Mouse (Mus musculus) forebrain, embryonic 11.5 days (tissue): Measurements from ENCODE around the gene Il1r1. TPM values are rescaled to one million over a fixed set of nuclear protein-coding genes. Genes with fewer than 3 reads are reported as not detected.

Experiments
- ATAC-seq: fragments of 200-750 bp; cut with Nextera tagmentation; replicated peaks from 2 replicates; pipeline ENCODE4 v1.8.0; 2017; ENCODE audit warnings: moderate TSS enrichment; ENCODE audit not compliant: low FRiP score
- DNase-seq: peaks from one replicate; pipeline ENCODE4 v3.0.0-alpha.2; 2017; ENCODE audit warnings: low spot score
- H3K27ac ChIP-seq: fragments of 300-500 bp; sonication (generic); 2 replicates; pipeline ENCODE4 v1.5.1; 2014; ENCODE audit warnings: low read depth, low read length
- H3K27me3 ChIP-seq: fragments of 300-500 bp; sonication (generic); 2 replicates; pipeline ENCODE4 v1.6.1; 2014; ENCODE audit warnings: mild to moderate bottlenecking, low read length, mixed read lengths; ENCODE audit not compliant: control insufficient read depth, insufficient read depth
- H3K36me3 ChIP-seq: fragments of 300-500 bp; sonication (generic); 2 replicates; pipeline ENCODE4 v1.6.1; 2014; ENCODE audit warnings: mild to moderate bottlenecking, low read length, moderate library complexity, mixed read lengths; ENCODE audit not compliant: control insufficient read depth, insufficient read depth
- H3K4me1 ChIP-seq: fragments of 300-500 bp; sonication (generic); replicated peaks from 2 replicates; pipeline ENCODE4 v1.6.1; 2014; ENCODE audit warnings: low read length, mixed read lengths; ENCODE audit not compliant: control insufficient read depth, insufficient read depth
- H3K4me2 ChIP-seq: fragments of 300-500 bp; sonication (generic); 2 replicates; pipeline ENCODE4 v1.6.1; 2014; ENCODE audit warnings: low read depth, mild to moderate bottlenecking, low read length, moderate library complexity, mixed read lengths; ENCODE audit not compliant: severe bottlenecking
- H3K4me3 ChIP-seq: fragments of 300-500 bp; sonication (generic); 2 replicates; pipeline ENCODE4 v1.5.1; 2014; ENCODE audit warnings: low read depth, low read length
- H3K9ac ChIP-seq: fragments of 300-500 bp; sonication (generic); 2 replicates; pipeline ENCODE4 v1.6.1; 2014; ENCODE audit warnings: low read length
- H3K9me3 ChIP-seq: fragments of 300-500 bp; sonication (generic); 2 replicates; pipeline ENCODE4 v1.6.1; 2016; ENCODE audit warnings: low read length, mixed read lengths; ENCODE audit not compliant: control insufficient read depth
- WGBS: fragments of 180-500 bp; shearing (Covaris S2); extraction: QIAGEN DNeasy Blood & Tissue Kit; methylation state at CpG from one replicate; pipeline ENCODE4 v1.1.7; 2014; 5-methylcytosine and 5-hydroxymethylcytosine counted together
- polyA plus RNA-seq: library from polyadenylated mRNA; unstranded; fragments of >200 nt; fragmentation: Nextera tagmentation; extraction: Ambion mirVana; gene quantifications from 2 replicates; pipeline ENCODE4 v1.2.1, GENCODE M21; 2014

Gene Il1r1
- polyA plus RNA-seq, 1 experiment from 2014 or later: 1.5 TPM

GRCm38 (mm10) chr1:40236694-40237093 lies 11.8 kb downstream of the Il1r1 start:
- 61% methylated on average over 6 of the region's 6 CpGs for WGBS
- H3K9ac ChIP-seq: no peak overlapping the region
- H3K4me1 ChIP-seq: no peaks in the 10 kb centered on the region
- ATAC-seq (no peak), DNase-seq (no peak)
- no peaks in the 10 kb centered on the region for H3K27me3 ChIP-seq
- no peaks in the 10 kb centered on the region for H3K9me3 ChIP-seq
- no peak overlapping the region for H3K4me2 ChIP-seq
- H3K4me3 ChIP-seq: no peak overlapping the region
- H3K36me3 ChIP-seq: no peaks in the 10 kb centered on the region
- H3K27ac ChIP-seq: no peak overlapping the region

- Histone ChIP-seq H3K27ac (no peak overlapping the region), H3K27me3 (no peaks in the 10 kb centered on the region), H3K36me3 (no peaks in the 10 kb centered on the region), H3K9me3 (no peaks in the 10 kb centered on the region), H3K4me3 (no peak overlapping the region), H3K9ac (no peak overlapping the region), H3K4me2 (no peak overlapping the region), H3K4me1 (no peaks in the 10 kb centered on the region)
- 70% methylated on average over 6 of the region's 6 CpGs for WGBS
- ATAC-seq (no peak), DNase-seq (no peak)
Observed at GRCm38 (mm10) chr1:40237094-40237493, 12.2 kb downstream of the Il1r1 start.

- DNase-seq (no peak), ATAC-seq (no peak)
- H3K27ac ChIP-seq: no peak overlapping the region
- WGBS: 87% methylated on average over 9 of the region's 9 CpGs
- no peak overlapping the region for H3K4me2 ChIP-seq
- H3K9ac ChIP-seq: no peak overlapping the region
- H3K36me3 ChIP-seq: no peaks in the 10 kb centered on the region
- H3K4me3 ChIP-seq: no peak overlapping the region
- H3K4me1 ChIP-seq: no peaks in the 10 kb centered on the region
- H3K27me3 ChIP-seq: no peaks in the 10 kb centered on the region
- no peaks in the 10 kb centered on the region for H3K9me3 ChIP-seq
Observed at GRCm38 (mm10) chr1:40240353-40241092, 15.6 kb downstream of the Il1r1 start.

- H3K27me3 ChIP-seq: no peaks in the 10 kb centered on the region
- 84% methylated on average over 1 of the region's 1 CpGs for WGBS
Observed at GRCm38 (mm10) chr1:40242717-40243116, 17.8 kb downstream of the Il1r1 start.

GRCm38 (mm10) chr1:40243561-40243998 lies 18.7 kb downstream of the Il1r1 start:
- H3K27me3 ChIP-seq: no peaks in the 10 kb centered on the region
- WGBS: 91% methylated on average over 3 of the region's 3 CpGs
- H3K4me3 ChIP-seq: no peak overlapping the region
- ATAC-seq (no peak), DNase-seq (no peak)
- no peaks in the 10 kb centered on the region for H3K36me3 ChIP-seq
- no peak overlapping the region for H3K4me2 ChIP-seq
- H3K9ac ChIP-seq: no peak overlapping the region
- H3K9me3 ChIP-seq: no peaks in the 10 kb centered on the region
- H3K27ac ChIP-seq: no peak overlapping the region
- H3K4me1 ChIP-seq: no peaks in the 10 kb centered on the region

More at GRCm38 (mm10) chr1:40242717-40243116, 17.8 kb downstream of the Il1r1 start:
- H3K4me2 ChIP-seq: no peak overlapping the region
- H3K4me1 ChIP-seq: no peaks in the 10 kb centered on the region
- no peaks in the 10 kb centered on the region for H3K36me3 ChIP-seq
- DNase-seq (no peak), ATAC-seq (no peak)
- H3K9me3 ChIP-seq: no peaks in the 10 kb centered on the region
- no peak overlapping the region for H3K4me3 ChIP-seq
- H3K27ac ChIP-seq: no peak overlapping the region
- H3K9ac ChIP-seq: no peak overlapping the region

- Histone ChIP-seq H3K4me1 (no peaks in the 10 kb centered on the region), H3K9ac (no peak overlapping the region), H3K36me3 (no peaks in the 10 kb centered on the region), H3K4me3 (no peak overlapping the region), H3K4me2 (no peak overlapping the region), H3K27ac (no peak overlapping the region), H3K9me3 (no peaks in the 10 kb centered on the region), H3K27me3 (no peaks in the 10 kb centered on the region)
- ATAC-seq (no peak), DNase-seq (no peak)
- WGBS: 74% methylated on average over 4 of the region's 4 CpGs
Observed at GRCm38 (mm10) chr1:40250425-40250824, 25.5 kb downstream of the Il1r1 start.

GRCm38 (mm10) chr1:40252507-40252906 lies 27.6 kb downstream of the Il1r1 start:
- WGBS: 86% methylated on average over 6 of the region's 6 CpGs
- Histone ChIP-seq H3K4me1 (no peaks in the 10 kb centered on the region), H3K4me3 (no peak overlapping the region), H3K27ac (no peak overlapping the region), H3K27me3 (no peaks in the 10 kb centered on the region), H3K9me3 (no peaks in the 10 kb centered on the region), H3K4me2 (no peak overlapping the region), H3K9ac (no peak overlapping the region), H3K36me3 (no peaks in the 10 kb centered on the region)
- DNase-seq (no peak), ATAC-seq (no peak)

- ATAC-seq (no peak), DNase-seq (no peak)
- 93% methylated on average over 5 of the region's 5 CpGs for WGBS
- Histone ChIP-seq H3K4me2 (no peak overlapping the region), H3K4me3 (no peak overlapping the region), H3K9ac (no peak overlapping the region), H3K36me3 (no peaks in the 10 kb centered on the region), H3K27me3 (no peaks in the 10 kb centered on the region), H3K4me1 (no peaks in the 10 kb centered on the region), H3K9me3 (no peaks in the 10 kb centered on the region), H3K27ac (no peak overlapping the region)
Observed at GRCm38 (mm10) chr1:40253940-40254339, 29.1 kb downstream of the Il1r1 start.
